Mouse (Mus musculus) embryonic facial prominence, embryonic 11.5 days (tissue): ENCODE data around the gene Pign. TPM values are rescaled to one million over a fixed set of nuclear protein-coding genes. Genes with fewer than 3 reads are reported as not detected.

ENCODE experiments used
- ATAC-seq: fragments of 200-750 bp; cut with Nextera tagmentation; replicated peaks from 2 replicates; pipeline ENCODE4 v1.8.0; 2017; ENCODE audit warnings: low read depth; ENCODE audit not compliant: insufficient number of reproducible peaks, low FRiP score, low TSS enrichment
- DNase-seq: peaks from one replicate; pipeline ENCODE4 v3.0.0-alpha.2; 2015; ENCODE audit warnings: low spot score
- H3K27ac ChIP-seq: fragments of 300-500 bp; sonication (generic); replicated peaks from 2 replicates; pipeline ENCODE4 v1.5.1; 2014; ENCODE audit warnings: mild to moderate bottlenecking, low read depth, low read length, control low read depth
- H3K27me3 ChIP-seq: fragments of 300-500 bp; sonication (generic); 2 replicates; pipeline ENCODE4 v1.6.1; 2014; ENCODE audit warnings: mild to moderate bottlenecking, low read length, moderate library complexity, mixed read lengths; ENCODE audit not compliant: control insufficient read depth, insufficient read depth
- H3K36me3 ChIP-seq: fragments of 300-500 bp; sonication (generic); replicated peaks from 2 replicates; pipeline ENCODE4 v1.6.1; 2014; ENCODE audit warnings: low read depth, mild to moderate bottlenecking, low read length, moderate library complexity, mixed read lengths; ENCODE audit not compliant: control insufficient read depth, insufficient read depth
- H3K4me1 ChIP-seq: fragments of 300-500 bp; sonication (generic); 2 replicates; pipeline ENCODE4 v1.6.1; 2014; ENCODE audit warnings: low read length, mixed read lengths; ENCODE audit not compliant: control insufficient read depth, insufficient read depth
- H3K4me2 ChIP-seq: fragments of 300-500 bp; sonication (generic); 2 replicates; pipeline ENCODE4 v1.6.1; 2014; ENCODE audit warnings: low read depth, mild to moderate bottlenecking, control low read depth, low read length, moderate library complexity
- H3K4me3 ChIP-seq: fragments of 300-500 bp; sonication (generic); 2 replicates; pipeline ENCODE4 v1.5.1; 2014; ENCODE audit warnings: low read depth, low read length, control low read depth
- H3K9ac ChIP-seq: fragments of 300-500 bp; sonication (generic); replicated peaks from 2 replicates; pipeline ENCODE4 v1.6.1; 2014; ENCODE audit warnings: mild to moderate bottlenecking, control low read depth, low read length
- H3K9me3 ChIP-seq: fragments of 300-500 bp; sonication (generic); replicated peaks from 2 replicates; pipeline ENCODE4 v1.6.1; 2016; ENCODE audit warnings: mild to moderate bottlenecking, low read length, inconsistent platforms, mixed read lengths; ENCODE audit not compliant: control insufficient read depth
- whole genome bisulfite sequencing: fragments of 180-500 bp; shearing (Covaris S2); extraction: QIAGEN DNeasy Blood & Tissue Kit; methylation state at CpG from one replicate; pipeline ENCODE4 v1.1.7; 2014; 5-methylcytosine and 5-hydroxymethylcytosine counted together
- polyA plus RNA-seq: library from polyadenylated mRNA; unstranded; fragments of >200 nt; fragmentation: Nextera tagmentation; extraction: Ambion mirVana; gene quantifications from 2 replicates; pipeline ENCODE4 v1.2.1, GENCODE M21; 2014

Pign gene
- polyA plus RNA-seq, 1 experiment from 2014 or later: 14.9 TPM

GRCm38 (mm10) chr1:105674763-105675162, 11.3 kb upstream of the Pign start:
- Histone ChIP-seq H3K4me3 (no peak overlapping the region), H3K9me3 (no peaks in the 10 kb centered on the region), H3K27ac (no peak overlapping the region), H3K4me1 (no peaks in the 10 kb centered on the region), H3K4me2 (no peak overlapping the region), H3K9ac (no peak overlapping the region), H3K27me3 (no peaks in the 10 kb centered on the region), H3K36me3 (no peaks in the 10 kb centered on the region)
- DNase-seq (no peak), ATAC-seq (no peak)
- WGBS: 95% methylated on average over 2 of the region's 2 CpGs

GRCm38 (mm10) chr1:105669700-105670099, 6.2 kb upstream of the Pign start:
- H3K9ac ChIP-seq: no peak overlapping the region

GRCm38 (mm10) chr1:105663962-105664812, 710 bp upstream of the Pign start:
- H3K9me3 ChIP-seq: no peaks in the 10 kb centered on the region
- peak overlapping the region; percentile 88 for H3K4me2 ChIP-seq
- no peaks in the 10 kb centered on the region for H3K36me3 ChIP-seq
- ATAC-seq: peak; percentile 7; the same call in 1 of the 2 replicates
- DNase-seq: peak; percentile 22
- H3K4me1 ChIP-seq: no peaks in the 10 kb centered on the region
- peak overlapping the region; percentile 52; the same call in 1 of the 2 replicates for H3K27ac ChIP-seq
- under 1% methylated on average over 68 of the region's 68 CpGs for WGBS
- H3K9ac ChIP-seq: peak overlapping the region; percentile 74
- H3K27me3 ChIP-seq: no peaks in the 10 kb centered on the region
- peak overlapping the region; percentile 95 for H3K4me3 ChIP-seq

More at GRCm38 (mm10) chr1:105669700-105670099, 6.2 kb upstream of the Pign start:
- DNase-seq (no peak), ATAC-seq (no peak)
- H3K9me3 ChIP-seq: no peaks in the 10 kb centered on the region
- no peak overlapping the region for H3K27ac ChIP-seq
- no peaks in the 10 kb centered on the region for H3K36me3 ChIP-seq
- H3K4me2 ChIP-seq: no peak overlapping the region
- H3K4me3 ChIP-seq: no peak overlapping the region
- no peaks in the 10 kb centered on the region for H3K4me1 ChIP-seq
- H3K27me3 ChIP-seq: no peaks in the 10 kb centered on the region

GRCm38 (mm10) chr1:105662820-105663170, 682 bp downstream of the Pign start:
- H3K27me3 ChIP-seq: no peaks in the 10 kb centered on the region
- no peaks in the 10 kb centered on the region for H3K9me3 ChIP-seq
- peak overlapping the region; percentile 63 for H3K9ac ChIP-seq
- H3K4me3 ChIP-seq: peak overlapping the region; percentile 95
- H3K4me1 ChIP-seq: no peaks in the 10 kb centered on the region
- DNase-seq: no peak
- ATAC-seq: no peak
- no peak overlapping the region for H3K27ac ChIP-seq
- WGBS: 11% methylated on average over 6 of the region's 6 CpGs
- peak overlapping the region; percentile 65 for H3K4me2 ChIP-seq
- no peaks in the 10 kb centered on the region for H3K36me3 ChIP-seq

GRCm38 (mm10) chr1:105660015-105660414, 3.5 kb downstream of the Pign start:
- no peak overlapping the region for H3K4me3 ChIP-seq
- H3K27me3 ChIP-seq: no peaks in the 10 kb centered on the region
- no peaks in the 10 kb centered on the region for H3K36me3 ChIP-seq
- DNase-seq (peak; percentile 77), ATAC-seq (no peak)
- no peaks in the 10 kb centered on the region for H3K4me1 ChIP-seq
- WGBS: 24% methylated on average over 3 of the region's 3 CpGs
- H3K9ac ChIP-seq: no peak overlapping the region
- H3K27ac ChIP-seq: no peak overlapping the region
- H3K4me2 ChIP-seq: no peak overlapping the region
- no peaks in the 10 kb centered on the region for H3K9me3 ChIP-seq

- no peak for ATAC-seq
- no peaks in the 10 kb centered on the region for H3K27me3 ChIP-seq
- WGBS: 100% methylated on average over 1 of the region's 1 CpGs
Observed at GRCm38 (mm10) chr1:105653981-105654380, 9.5 kb downstream of the Pign start.

GRCm38 (mm10) chr1:105650650-105651049, 12.8 kb downstream of the Pign start:
- Histone ChIP-seq H3K4me1 (no peaks in the 10 kb centered on the region), H3K9ac (no peak overlapping the region), H3K4me2 (no peak overlapping the region), H3K27ac (no peak overlapping the region), H3K36me3 (no peaks in the 10 kb centered on the region), H3K4me3 (no peak overlapping the region), H3K27me3 (no peaks in the 10 kb centered on the region), H3K9me3 (no peaks in the 10 kb centered on the region)
- no peak for ATAC-seq
- no peak for DNase-seq
- WGBS: 79% methylated on average over 1 of the region's 1 CpGs

More at GRCm38 (mm10) chr1:105653981-105654380, 9.5 kb downstream of the Pign start:
- Histone ChIP-seq H3K4me1 (no peaks in the 10 kb centered on the region), H3K4me3 (no peak overlapping the region), H3K27ac (no peak overlapping the region), H3K4me2 (no peak overlapping the region), H3K9me3 (no peaks in the 10 kb centered on the region), H3K36me3 (no peaks in the 10 kb centered on the region), H3K9ac (no peak overlapping the region)
- DNase-seq: no peak

- H3K9ac ChIP-seq: no peak overlapping the region
- ATAC-seq: no peak
- DNase-seq: no peak
- no peaks in the 10 kb centered on the region for H3K36me3 ChIP-seq
- no peak overlapping the region for H3K4me3 ChIP-seq
- WGBS: 91% methylated on average over 3 of the region's 3 CpGs
- H3K27ac ChIP-seq: no peak overlapping the region
- H3K9me3 ChIP-seq: no peaks in the 10 kb centered on the region
- H3K27me3 ChIP-seq: no peaks in the 10 kb centered on the region
- H3K4me2 ChIP-seq: no peak overlapping the region
- no peaks in the 10 kb centered on the region for H3K4me1 ChIP-seq
Observed at GRCm38 (mm10) chr1:105644093-105644492, 19.4 kb downstream of the Pign start.
